Mouse (Mus musculus) midbrain, postnatal 0 days (tissue): ENCODE measurements around the gene Fate1. TPM values are rescaled to one million over a fixed set of nuclear protein-coding genes. Genes with fewer than 3 reads are reported as not detected.
A peak's percentile ranks its signal among the peaks of the same experiment; 100 is the strongest.

ENCODE experiments used
- ATAC-seq: fragments of 200-750 bp; cut with Nextera tagmentation; 2 replicates; pipeline ENCODE4 v1.8.0; 2017; ENCODE audit warnings: moderate number of reproducible peaks, mild to moderate bottlenecking, moderate TSS enrichment, moderate library complexity; ENCODE audit not compliant: low FRiP score
- DNase-seq: peaks from one replicate; pipeline ENCODE4 v3.0.0-alpha.2; 2015; ENCODE audit warnings: low spot score
- H3K27ac ChIP-seq: fragments of 300-500 bp; sonication (generic); 2 replicates; pipeline ENCODE4 v1.5.1; 2014; ENCODE audit warnings: low read depth, mild to moderate bottlenecking, low read length, mixed read lengths
- H3K27me3 ChIP-seq: fragments of 300-500 bp; sonication (generic); 2 replicates; pipeline ENCODE4 v1.6.1; 2014; ENCODE audit warnings: low read length, control low read depth, mixed read lengths; ENCODE audit not compliant: insufficient read depth
- H3K36me3 ChIP-seq: fragments of 300-500 bp; sonication (generic); 2 replicates; pipeline ENCODE4 v1.6.1; 2014; ENCODE audit warnings: low read length, control low read depth, mixed read lengths; ENCODE audit not compliant: insufficient read depth
- H3K4me1 ChIP-seq: fragments of 300-500 bp; sonication (generic); 2 replicates; pipeline ENCODE4 v1.6.1; 2014; ENCODE audit warnings: mild to moderate bottlenecking, control low read depth, antibody characterized with exemption, low read length, mixed read lengths; ENCODE audit not compliant: insufficient read depth
- H3K4me2 ChIP-seq: fragments of 300-500 bp; sonication (generic); 2 replicates; pipeline ENCODE4 v1.6.1; 2014; ENCODE audit warnings: low read depth, mild to moderate bottlenecking, low read length, mixed read lengths; ENCODE audit not compliant: poor library complexity, severe bottlenecking
- H3K4me3 ChIP-seq: fragments of 300-500 bp; sonication (generic); 2 replicates; pipeline ENCODE4 v1.5.1; 2014; ENCODE audit warnings: low read depth, mild to moderate bottlenecking, low read length, moderate library complexity
- H3K9ac ChIP-seq: fragments of 300-500 bp; sonication (generic); replicated peaks from 2 replicates; pipeline ENCODE4 v1.6.1; 2014; ENCODE audit warnings: mild to moderate bottlenecking, low read length, moderate library complexity, mixed read lengths; ENCODE audit not compliant: poor library complexity, severe bottlenecking
- H3K9me3 ChIP-seq: fragments of 300-500 bp; sonication (generic); 2 replicates; pipeline ENCODE4 v1.6.1; 2016; ENCODE audit warnings: low read length, control low read depth
- CTCF ChIP-seq: IDR thresholded peaks from 2 replicates; pipeline ENCODE4 v1.5.1; 2016; ENCODE audit warnings: antibody characterized with exemption, mild to moderate bottlenecking
- WGBS: fragments of 180-500 bp; shearing (Covaris S2); extraction: QIAGEN DNeasy Blood & Tissue Kit; methylation state at CpG from one replicate; pipeline ENCODE4 v1.1.7; 2014; 5-methylcytosine and 5-hydroxymethylcytosine counted together
- polyA plus RNA-seq: library from polyadenylated mRNA; unstranded; fragments of >200 nt; fragmentation: Nextera tagmentation; extraction: Ambion mirVana; gene quantifications from 2 replicates; pipeline ENCODE4 v1.2.1, GENCODE M21; 2015
- total RNA-seq: library from RNA; depleted of rRNA; stranded (reverse); fragments of >200 nt; gene quantifications from 2 replicates; pipeline ENCODE4 v1.2.3, GENCODE M21; 2014; rRNA removed

Fate1 gene
- total RNA-seq, result 0.55 and 0.76 TPM in 2 replicates
- polyA plus RNA-seq, result not detected in 2 replicates

- no peak for ATAC-seq
- WGBS, result 83% methylated on average over 2 of the region's 2 CpGs
- Histone ChIP-seq H3K27me3 (no peaks in the 10 kb centered on the region), H3K4me2 (no peak within 1 kb of the TSS), H3K4me1 (no peaks in the 10 kb centered on the region), H3K36me3 (no peaks in the 10 kb centered on the region), H3K9me3 (no peaks in the 10 kb centered on the region), H3K27ac (no peak within 1 kb of the TSS), H3K9ac (no peak within 1 kb of the TSS), H3K4me3 (no peak within 1 kb of the TSS)
- no peak for TF ChIP-seq CTCF
- no peak for DNase-seq
Observed at GRCm38 (mm10) chrX:71972686-71973085, at the start of gene Fate1. Fate1 (plus strand) TSS chrX:71972986.

- no peak overlapping the region for H3K27ac ChIP-seq
- peak; percentile 60 for TF ChIP-seq CTCF
- no peak overlapping the region for H3K9ac ChIP-seq
- H3K4me3 ChIP-seq, result no peak overlapping the region
- no peaks in the 10 kb centered on the region for H3K27me3 ChIP-seq
- no peak overlapping the region for H3K4me2 ChIP-seq
- ATAC-seq (no peak), DNase-seq (peak; percentile 21)
- H3K4me1 ChIP-seq, result no peaks in the 10 kb centered on the region
- H3K9me3 ChIP-seq, result no peaks in the 10 kb centered on the region
- no peaks in the 10 kb centered on the region for H3K36me3 ChIP-seq
- 18% methylated on average over 3 of the region's 3 CpGs for WGBS
Observed at GRCm38 (mm10) chrX:71946631-71947030, 26.2 kb upstream of the Fate1 start.

- ATAC-seq (no peak), DNase-seq (no peak)
Observed at GRCm38 (mm10) chrX:71958366-71958765, 14.4 kb upstream of the Fate1 start.

GRCm38 (mm10) chrX:71962073-71963051 is 10.4 kb upstream of the Fate1 start, which contains the start of gene Prrg3:
Prrg3 (plus strand) TSS chrX:71962624.
- DNase-seq (peak; percentile 41), ATAC-seq (peak; percentile 84)
- Histone ChIP-seq H3K9me3 (no peaks in the 10 kb centered on the region), H3K27ac (peak within 1 kb of the TSS; percentile 67), H3K4me1 (no peaks in the 10 kb centered on the region), H3K9ac (peak within 1 kb of the TSS; percentile 75), H3K4me2 (peak within 1 kb of the TSS; percentile 69), H3K27me3 (no peaks in the 10 kb centered on the region), H3K4me3 (peak within 1 kb of the TSS; percentile 45), H3K36me3 (no peaks in the 10 kb centered on the region)
- WGBS, result 22% methylated on average over 41 of the region's 72 CpGs
- TF ChIP-seq CTCF, result no peak

More at GRCm38 (mm10) chrX:71958366-71958765, 14.4 kb upstream of the Fate1 start:
- H3K36me3 ChIP-seq, result no peaks in the 10 kb centered on the region
- no peaks in the 10 kb centered on the region for H3K9me3 ChIP-seq
- no peak overlapping the region for H3K9ac ChIP-seq
- H3K4me3 ChIP-seq, result no peak overlapping the region
- no peak overlapping the region for H3K27ac ChIP-seq
- H3K4me2 ChIP-seq, result no peak overlapping the region
- TF ChIP-seq CTCF, result no peak
- H3K27me3 ChIP-seq, result no peaks in the 10 kb centered on the region
- H3K4me1 ChIP-seq, result no peaks in the 10 kb centered on the region

- 25% methylated on average over 9 of the region's 9 CpGs for WGBS
- Histone ChIP-seq H3K4me2 (peak overlapping the region; percentile 69), H3K9me3 (no peaks in the 10 kb centered on the region), H3K9ac (peak overlapping the region; percentile 75), H3K4me1 (no peaks in the 10 kb centered on the region), H3K27ac (peak overlapping the region; percentile 67), H3K4me3 (peak overlapping the region; percentile 45), H3K36me3 (no peaks in the 10 kb centered on the region), H3K27me3 (no peaks in the 10 kb centered on the region)
- TF ChIP-seq CTCF, result peak; percentile 32
- DNase-seq, result peak; percentile 23
- peak; percentile 63; the same call in 1 of the 2 replicates for ATAC-seq
Observed at GRCm38 (mm10) chrX:71963275-71963912, 9.4 kb upstream of the Fate1 start.

- WGBS, result 79% methylated on average over 1 of the region's 1 CpGs
- Histone ChIP-seq H3K4me2 (no peak overlapping the region), H3K36me3 (no peaks in the 10 kb centered on the region), H3K9ac (no peak overlapping the region), H3K4me1 (no peaks in the 10 kb centered on the region), H3K9me3 (no peaks in the 10 kb centered on the region), H3K27me3 (no peaks in the 10 kb centered on the region), H3K4me3 (no peak overlapping the region), H3K27ac (no peak overlapping the region)
- TF ChIP-seq CTCF, result no peak
- DNase-seq (no peak), ATAC-seq (no peak)
Observed at GRCm38 (mm10) chrX:71968216-71968615, 4.6 kb upstream of the Fate1 start.
